Mouse (Mus musculus): ENCODE results near the gene Olfr1229. TPM values are rescaled to one million over a fixed set of nuclear protein-coding genes. Genes with fewer than 3 reads are reported as not detected.

The Olfr1229 gene
- not detected in 2 replicates for total RNA-seq (2021)
- long read RNA-seq = 0 reads

DNA sequence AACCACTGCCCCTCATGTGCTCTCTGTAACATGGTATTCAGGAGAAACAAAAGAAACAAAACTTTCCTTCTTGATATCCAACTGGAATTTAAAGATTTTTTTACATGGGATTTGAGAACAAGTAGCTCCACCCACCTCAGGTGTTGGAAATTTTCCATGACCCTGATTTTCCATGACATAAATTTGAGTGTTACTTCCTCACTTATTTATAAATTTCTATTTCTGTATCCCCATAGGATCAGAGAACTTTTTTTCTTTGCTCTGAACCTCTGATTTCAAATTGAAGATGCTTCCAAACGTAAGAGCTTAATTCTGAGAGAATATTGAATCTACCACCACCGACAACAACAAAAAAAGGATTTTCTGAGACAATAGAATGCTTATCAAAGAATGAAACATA lies at the start of gene Olfr1229:
Olfr1229 (minus strand) TSS at position 101 of the 400 bp plus-strand sequence.
- no peak for DNase-seq

DNA sequence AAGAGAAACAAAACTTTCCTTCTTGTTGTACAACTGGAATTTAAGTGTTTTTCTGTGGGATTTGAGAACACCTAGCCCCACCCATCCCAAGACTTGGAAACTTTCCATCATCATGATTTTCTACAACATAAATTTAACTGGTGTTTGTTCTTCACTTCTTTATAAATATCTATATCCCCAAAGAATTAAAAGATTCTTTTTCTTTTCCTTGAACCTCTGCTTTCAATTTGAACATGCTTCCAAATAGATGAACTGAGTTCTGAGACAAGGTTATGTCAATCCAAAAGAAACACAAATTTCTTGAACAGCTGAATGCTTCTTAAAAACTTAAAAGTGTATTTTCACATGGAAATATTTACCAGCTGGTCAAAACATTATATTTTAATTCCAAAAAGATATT lies 41.8 kb upstream of the Olfr1229 start, which contains the start of gene Olfr1232:
Olfr1232 (minus strand) TSS at position 101 of the 400 bp plus-strand sequence.
- DNase-seq = no peak

DNA sequence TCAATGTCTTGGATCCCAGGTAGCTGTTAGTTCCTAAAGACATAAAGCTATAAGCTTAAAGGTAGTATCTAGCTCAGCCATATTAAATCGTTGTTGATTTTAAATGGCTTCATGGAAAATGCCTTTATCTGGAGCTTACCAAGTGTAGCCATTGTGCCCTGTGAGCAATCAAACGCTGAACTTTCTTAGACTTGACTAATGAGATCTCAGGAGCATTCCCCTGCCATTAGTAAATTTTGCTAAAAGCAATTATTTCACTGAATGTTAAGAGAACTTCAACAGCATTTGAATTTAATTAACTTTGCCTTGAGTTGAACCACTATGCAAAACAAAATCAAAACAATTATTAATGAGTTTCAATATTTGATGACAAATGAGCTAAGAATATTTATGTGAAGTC lies 19.2 kb upstream of the Olfr1229 start, which contains the start of gene Olfr1231:
Olfr1231 (minus strand) TSS at position 101 of the 400 bp plus-strand sequence.
- no peak for DNase-seq

DNA sequence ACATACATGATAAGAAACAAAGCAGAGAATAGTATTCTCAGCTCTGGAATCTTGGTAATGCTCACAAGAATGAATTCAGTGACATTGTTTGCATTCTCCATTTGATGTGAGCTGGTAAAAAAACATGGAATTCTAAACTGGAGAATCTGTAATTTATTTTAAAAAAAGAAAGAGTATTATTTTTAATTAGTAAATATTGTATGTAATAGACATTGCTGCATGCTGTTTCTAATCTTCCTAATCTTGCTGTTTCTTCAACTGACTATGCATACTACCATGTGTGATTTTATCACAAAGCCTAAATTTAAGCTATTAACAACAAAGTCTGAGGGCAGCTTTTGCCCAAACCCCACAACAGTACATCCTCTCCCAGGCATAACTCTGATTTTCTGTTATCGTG lies 9.4 kb upstream of the Olfr1229 start, which contains the start of gene Olfr1230:
Olfr1230 (minus strand) TSS at position 101 of the 400 bp plus-strand sequence.
- no peak for DNase-seq

DNA sequence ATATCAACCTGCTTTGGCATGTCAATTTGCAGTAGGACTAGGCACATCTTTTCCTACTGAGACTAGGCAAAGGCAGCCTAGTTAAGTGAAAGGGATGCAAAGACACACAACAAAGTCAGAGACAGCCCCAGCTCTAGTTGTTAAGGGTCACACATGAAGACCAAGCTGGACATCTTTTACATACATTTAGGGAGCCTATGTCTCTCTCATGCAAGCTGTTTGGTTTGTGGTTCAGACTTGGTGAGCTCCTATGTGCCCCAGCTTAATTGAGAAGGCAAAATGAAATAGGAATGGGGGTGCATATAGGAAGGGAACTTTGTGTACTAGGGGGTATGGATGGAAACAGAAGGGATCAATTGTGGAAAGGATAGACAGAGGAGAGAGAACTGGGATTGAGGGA lies 33.9 kb downstream of the Olfr1229 start, which contains the start of gene Olfr1228:
Olfr1228 (minus strand) TSS at position 101 of the 400 bp plus-strand sequence.
- no peak for DNase-seq

Other genes starting within 250 kb of the Olfr1229 start
- not detected in 2 replicates for gene Olfr1218, start 226.8 kb downstream of the Olfr1229 start, total RNA-seq (2021)
- not detected in 2 replicates for gene Olfr1219, start 204.5 kb downstream of the Olfr1229 start, total RNA-seq (2021)
- gene Olfr1220, start 181.2 kb downstream of the Olfr1229 start, total RNA-seq (2021) = not detected in 2 replicates
- not detected in 2 replicates for gene Olfr1221, start 170.7 kb downstream of the Olfr1229 start, total RNA-seq (2021)
- gene Olfr1222, start 155.0 kb downstream of the Olfr1229 start, total RNA-seq (2021) = not detected in 2 replicates
- gene Olfr1223, start 136.5 kb downstream of the Olfr1229 start, total RNA-seq (2021) = not detected in 2 replicates
- gene Olfr1224-ps1, start 123.9 kb downstream of the Olfr1229 start, total RNA-seq (2021) = not detected in 2 replicates
- gene Olfr1225, start 113.3 kb downstream of the Olfr1229 start, total RNA-seq (2021) = not detected in 2 replicates
- gene Olfr1226, start 88.0 kb downstream of the Olfr1229 start, total RNA-seq (2021) = not detected in 2 replicates
- not detected in 2 replicates for gene Olfr1228, start 34.0 kb downstream of the Olfr1229 start, total RNA-seq (2021)
- gene Olfr1230, start 9.3 kb upstream of the Olfr1229 start, total RNA-seq (2021) = not detected in 2 replicates
- not detected in 2 replicates for gene Olfr1231, start 19.1 kb upstream of the Olfr1229 start, total RNA-seq (2021)
- gene Olfr1232, start 41.7 kb upstream of the Olfr1229 start, total RNA-seq (2021) = not detected in 2 replicates
- gene Olfr1233, start 54.4 kb upstream of the Olfr1229 start, total RNA-seq (2021) = not detected in 2 replicates
- gene Olfr1234, start 76.9 kb upstream of the Olfr1229 start, total RNA-seq (2021) = not detected in 2 replicates
- not detected in 2 replicates for gene Olfr1238, start 121.7 kb upstream of the Olfr1229 start, total RNA-seq (2021)
- gene Olfr1239, start 132.4 kb upstream of the Olfr1229 start, total RNA-seq (2021) = not detected in 2 replicates
- not detected in 2 replicates for gene Olfr1240, start 155.0 kb upstream of the Olfr1229 start, total RNA-seq (2021)
- not detected in 2 replicates for gene Olfr1241, start 199.1 kb upstream of the Olfr1229 start, total RNA-seq (2021)
- gene Olfr1242, start 210.3 kb upstream of the Olfr1229 start, total RNA-seq (2021) = not detected in 2 replicates
- not detected in 2 replicates for gene Olfr1243, start 243.5 kb upstream of the Olfr1229 start, total RNA-seq (2021)